Mouse (Mus musculus) limb, embryonic 13.5 days (tissue): Measurements from ENCODE around the gene Fkbp11. TPM values are rescaled to one million over a fixed set of nuclear protein-coding genes. Genes with fewer than 3 reads are reported as not detected.
A peak's percentile ranks its signal among the peaks of the same experiment; 100 is the strongest.

ENCODE experiments used
- ATAC-seq: fragments of 200-750 bp; cut with Nextera tagmentation; 2 replicates; pipeline ENCODE4 v1.8.0; 2017; ENCODE audit warnings: low read depth, moderate number of reproducible peaks, moderate TSS enrichment; ENCODE audit not compliant: low FRiP score
- H3K27ac ChIP-seq: fragments of 300-500 bp; sonication (generic); 2 replicates; pipeline ENCODE4 v1.5.1; 2015; ENCODE audit warnings: inconsistent platforms, mild to moderate bottlenecking, moderate library complexity
- H3K27me3 ChIP-seq: fragments of 300-500 bp; sonication (generic); 2 replicates; pipeline ENCODE4 v1.6.1; 2015; ENCODE audit warnings: mild to moderate bottlenecking, inconsistent platforms
- H3K36me3 ChIP-seq: fragments of 300-500 bp; sonication (generic); 2 replicates; pipeline ENCODE4 v1.6.1; 2015; ENCODE audit warnings: inconsistent platforms, mild to moderate bottlenecking, moderate library complexity
- H3K4me1 ChIP-seq: fragments of 300-500 bp; sonication (generic); 2 replicates; pipeline ENCODE4 v1.6.1; 2015; ENCODE audit warnings: inconsistent platforms
- H3K4me2 ChIP-seq: fragments of 300-500 bp; sonication (generic); replicated peaks from 2 replicates; pipeline ENCODE4 v1.6.1; 2015; ENCODE audit warnings: inconsistent platforms, mild to moderate bottlenecking, moderate library complexity
- H3K4me3 ChIP-seq: fragments of 300-500 bp; sonication (generic); 2 replicates; pipeline ENCODE4 v1.5.1; 2015; ENCODE audit warnings: moderate library complexity, mild to moderate bottlenecking, inconsistent platforms
- H3K9ac ChIP-seq: fragments of 300-500 bp; sonication (generic); 2 replicates; pipeline ENCODE4 v1.6.1; 2015; ENCODE audit warnings: mild to moderate bottlenecking, inconsistent platforms
- H3K9me3 ChIP-seq: fragments of 300-500 bp; sonication (generic); 2 replicates; pipeline ENCODE4 v1.6.1; 2016; ENCODE audit warnings: inconsistent platforms
- WGBS: fragments of 180-500 bp; shearing (Covaris S2); methylation state at CpG from one replicate; pipeline ENCODE4 v1.1.7; 2015; 5-methylcytosine and 5-hydroxymethylcytosine counted together
- polyA plus RNA-seq: library from polyadenylated mRNA; unstranded; fragments of >200 nt; fragmentation: Nextera tagmentation; extraction: Ambion mirVana; gene quantifications from 2 replicates; pipeline ENCODE4 v1.2.1, GENCODE M21; 2015

Fkbp11 gene
- polyA plus RNA-seq: 50.8 and 51.5 TPM in 2 replicates

DNA sequence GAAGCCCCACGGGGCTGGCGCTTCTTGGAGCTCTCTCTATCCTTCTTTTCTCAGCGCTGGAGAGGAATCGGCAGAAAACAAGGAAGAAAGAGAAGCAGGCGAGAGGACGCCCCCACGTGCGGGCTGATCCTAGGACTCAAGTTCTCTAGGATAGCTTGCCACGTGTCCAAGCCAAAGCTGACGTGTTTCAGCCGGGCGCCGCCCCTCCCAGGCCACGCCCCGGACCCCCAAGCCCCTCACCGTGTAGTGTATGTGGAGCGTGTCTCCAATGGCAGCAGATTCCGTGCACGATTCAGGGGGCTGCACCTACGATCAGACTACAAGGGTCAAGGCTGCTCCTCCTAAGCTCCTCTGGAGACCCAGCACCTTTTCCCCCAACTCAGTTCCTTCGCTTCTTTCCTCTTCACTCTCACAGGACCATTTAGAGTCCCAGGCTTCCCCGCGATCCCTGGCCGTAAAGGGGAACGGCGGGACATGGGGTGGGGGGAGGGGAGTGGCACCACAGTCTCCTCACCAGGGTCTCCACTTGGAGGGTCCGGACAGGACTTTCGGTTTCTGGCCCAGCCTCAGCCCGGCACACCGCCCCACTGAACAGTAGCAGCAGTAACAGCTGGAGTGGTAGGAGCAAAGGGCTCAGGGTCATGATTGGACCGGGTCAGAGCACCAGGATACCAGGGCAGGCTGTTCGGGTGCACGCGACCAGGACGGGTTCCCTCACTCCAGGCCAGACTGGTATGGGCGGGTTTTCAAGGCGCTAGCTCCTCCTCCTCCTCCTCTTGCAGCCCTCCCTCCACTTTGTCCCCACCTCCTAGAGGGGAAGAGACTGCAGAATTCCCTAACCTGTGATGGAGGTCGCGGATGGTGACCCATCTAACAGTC lies at the start of gene Fkbp11:
Gene Fkbp11 (minus strand): TSS at position 756 of the 879 bp plus-strand sequence.
- Histone ChIP-seq H3K9me3 (no peaks in the 10 kb centered on the region), H3K4me1 (peaks cover 51% of the 10 kb centered on the region), H3K36me3 (no peaks in the 10 kb centered on the region), H3K27me3 (no peaks in the 10 kb centered on the region), H3K4me2 (peak within 1 kb of the TSS; percentile 98), H3K4me3 (peak within 1 kb of the TSS; percentile 61), H3K27ac (0 out of 2 replicates have a peak within 1 kb of the TSS, but pooled peaks have one; percentile 44), H3K9ac (peak within 1 kb of the TSS; percentile 73)
- ATAC-seq: peak; percentile 90
- under 1% methylated on average over 39 of the region's 39 CpGs for WGBS

DNA sequence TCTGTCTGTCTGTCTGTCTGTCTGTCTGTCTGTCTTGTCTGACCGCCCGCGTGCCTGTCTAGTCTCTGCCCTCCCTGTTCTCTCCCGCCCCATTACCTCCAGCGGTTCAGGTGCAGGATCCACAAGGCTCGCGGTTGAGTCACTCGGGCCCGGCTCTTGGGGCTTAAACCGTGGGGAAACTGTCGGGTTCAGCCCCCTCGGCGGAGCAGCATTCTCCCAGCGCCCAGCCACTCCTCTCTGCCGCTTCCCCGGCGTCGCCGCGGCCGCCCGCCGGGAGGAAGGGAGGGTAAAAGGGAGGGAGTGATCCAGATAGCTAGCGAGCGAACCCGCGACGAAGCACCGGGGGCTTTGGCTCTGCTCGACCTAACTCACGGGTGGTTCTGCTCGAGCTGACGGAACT lies 49.8 kb upstream of the Fkbp11 start, which contains the start of gene Wnt10b:
Gene Wnt10b (minus strand): TSS at position 389 of the 400 bp plus-strand sequence.
- H3K9ac ChIP-seq: peak within 1 kb of the TSS; percentile 35; the same call in 1 of the 2 replicates
- no peak within 1 kb of the TSS for H3K27ac ChIP-seq
- peak within 1 kb of the TSS; percentile 38 for H3K4me3 ChIP-seq
- ATAC-seq: no peak
- peaks cover 99% of the 10 kb centered on the region for H3K27me3 ChIP-seq
- peaks cover 56% of the 10 kb centered on the region for H3K4me1 ChIP-seq
- no peaks in the 10 kb centered on the region for H3K9me3 ChIP-seq
- peak within 1 kb of the TSS; percentile 57 for H3K4me2 ChIP-seq
- under 1% methylated on average over 27 of the region's 33 CpGs for WGBS
- H3K36me3 ChIP-seq: no peaks in the 10 kb centered on the region

DNA sequence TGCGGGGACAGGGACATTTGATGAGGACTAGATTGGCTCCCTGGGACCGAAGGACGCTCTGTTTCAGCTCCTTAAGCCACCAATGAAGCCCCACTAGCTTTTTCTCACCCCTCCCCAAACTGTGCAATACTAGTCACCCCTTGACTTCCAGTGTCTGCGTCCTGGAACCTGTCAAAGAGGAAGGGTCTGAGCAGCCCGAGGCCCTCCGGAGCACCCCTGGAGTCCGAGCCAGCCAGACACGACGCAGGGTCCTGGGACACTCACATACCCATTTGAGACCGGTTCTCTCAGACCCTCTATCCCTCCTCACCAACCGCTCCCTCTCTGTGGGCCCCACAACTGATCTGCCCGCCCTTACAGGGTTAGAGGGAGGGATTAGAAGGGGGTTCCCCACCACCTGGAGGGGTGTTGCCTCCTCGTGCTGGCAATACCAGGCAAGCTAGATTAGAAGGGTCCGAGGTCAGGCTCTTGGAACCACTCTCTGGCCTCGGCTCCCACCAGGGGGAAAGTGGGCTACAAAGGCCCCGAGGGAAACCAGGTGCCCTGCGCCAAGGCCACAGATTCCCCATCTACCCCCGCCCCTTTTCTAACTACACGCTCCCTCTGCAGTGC lies 49.1 kb upstream of the Fkbp11 start:
- peak overlapping the region; percentile 57 for H3K4me2 ChIP-seq
- H3K27ac ChIP-seq: no peak overlapping the region
- H3K27me3 ChIP-seq: peaks cover 100% of the 10 kb centered on the region
- ATAC-seq: no peak
- WGBS: under 1% methylated on average over 19 of the region's 19 CpGs
- H3K9ac ChIP-seq: peak overlapping the region; percentile 25; the same call in 1 of the 2 replicates
- H3K9me3 ChIP-seq: no peaks in the 10 kb centered on the region
- no peaks in the 10 kb centered on the region for H3K36me3 ChIP-seq
- peak overlapping the region; percentile 38 for H3K4me3 ChIP-seq
- peaks cover 62% of the 10 kb centered on the region for H3K4me1 ChIP-seq

DNA sequence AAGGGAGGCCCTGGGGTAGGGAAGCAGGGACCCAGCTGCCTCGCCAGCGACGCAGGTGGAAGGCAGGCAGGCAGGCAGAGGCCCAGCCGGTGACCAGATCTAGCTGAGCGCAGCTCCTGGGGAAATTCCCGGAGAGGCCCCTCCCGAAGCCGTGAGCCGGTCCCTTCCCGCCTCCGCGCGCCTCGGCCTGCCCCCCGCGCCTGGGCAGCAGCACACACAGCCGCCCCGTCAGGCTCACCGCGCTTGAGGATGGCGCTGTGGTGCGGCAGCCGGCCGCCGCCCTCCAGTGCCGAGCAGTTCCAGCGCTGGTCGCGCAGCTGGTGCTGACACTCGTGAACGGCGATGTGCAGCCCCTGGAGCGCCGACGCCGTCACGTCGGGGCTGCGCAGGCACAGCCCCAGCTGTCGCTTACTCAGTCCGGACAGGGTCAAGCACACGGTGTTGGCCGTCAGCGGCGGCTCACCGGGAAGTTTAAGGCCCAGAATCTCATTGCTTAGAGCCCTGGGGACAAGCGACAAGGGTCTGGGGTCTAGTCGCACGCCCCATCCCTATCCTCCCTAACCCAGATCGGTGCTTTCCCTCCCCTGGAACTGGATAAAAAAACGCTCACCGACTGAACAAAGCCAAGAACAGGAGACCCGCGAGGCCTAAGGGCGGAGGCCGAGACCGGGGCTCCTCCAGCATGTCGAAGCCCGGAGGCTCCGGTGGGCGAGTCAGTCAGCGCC lies 48.4 kb upstream of the Fkbp11 start:
- peaks cover 64% of the 10 kb centered on the region for H3K4me1 ChIP-seq
- no peaks in the 10 kb centered on the region for H3K36me3 ChIP-seq
- H3K9me3 ChIP-seq: no peaks in the 10 kb centered on the region
- peak; percentile 12; the same call in 1 of the 2 replicates for ATAC-seq
- peak overlapping the region; percentile 69; the same call in 1 of the 2 replicates for H3K27ac ChIP-seq
- peak overlapping the region; percentile 25 for H3K9ac ChIP-seq
- peaks cover 100% of the 10 kb centered on the region for H3K27me3 ChIP-seq
- peak overlapping the region; percentile 57 for H3K4me2 ChIP-seq
- peak overlapping the region; percentile 38 for H3K4me3 ChIP-seq
- 1% methylated on average over 62 of the region's 62 CpGs for WGBS

DNA sequence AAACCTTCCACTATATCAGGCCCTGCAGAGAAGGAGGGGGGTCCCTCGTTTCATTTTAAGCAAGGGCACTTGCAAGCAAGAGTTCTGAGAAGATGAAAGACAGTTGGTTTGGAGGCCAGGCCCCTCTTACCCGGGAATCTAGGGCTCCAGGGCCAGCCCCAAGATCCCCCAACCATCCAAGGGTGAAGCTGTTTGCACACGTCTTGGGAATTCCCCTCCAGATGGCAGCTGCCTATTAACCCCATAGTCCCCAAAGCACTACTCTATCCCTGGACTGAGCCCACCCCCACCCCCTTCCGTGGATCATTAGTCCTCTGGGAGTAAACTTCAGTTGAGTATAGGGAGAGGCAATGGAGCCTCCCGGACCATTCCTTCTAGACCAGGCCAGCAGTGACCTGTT lies 47.5 kb upstream of the Fkbp11 start:
- H3K9ac ChIP-seq: no peak overlapping the region
- no peaks in the 10 kb centered on the region for H3K36me3 ChIP-seq
- no peak overlapping the region for H3K27ac ChIP-seq
- peaks cover 100% of the 10 kb centered on the region for H3K27me3 ChIP-seq
- peak overlapping the region; percentile 57 for H3K4me2 ChIP-seq
- peak overlapping the region; percentile 38 for H3K4me3 ChIP-seq
- ATAC-seq: no peak
- WGBS: 3% methylated on average over 5 of the region's 5 CpGs
- peaks cover 62% of the 10 kb centered on the region for H3K4me1 ChIP-seq
- H3K9me3 ChIP-seq: no peaks in the 10 kb centered on the region

DNA sequence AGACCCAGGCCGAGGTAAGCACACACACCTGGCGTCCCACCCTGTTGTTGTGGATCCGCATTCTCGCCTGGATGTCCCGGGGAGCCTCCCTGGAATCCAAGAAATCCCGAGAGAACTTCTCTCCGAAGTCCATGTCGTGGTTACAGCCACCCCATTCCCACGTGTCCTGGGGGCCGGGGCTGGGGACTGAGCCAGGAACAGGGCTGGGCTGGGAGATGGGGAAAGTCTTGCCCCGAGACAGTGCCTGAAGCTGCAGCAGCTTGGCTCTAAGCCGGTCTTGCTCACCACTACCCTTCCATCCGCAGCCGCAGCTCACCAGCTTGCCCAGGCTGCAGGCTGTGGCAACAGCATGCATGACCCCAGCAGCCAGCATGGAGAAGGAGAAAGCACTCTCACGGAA lies 46.1 kb upstream of the Fkbp11 start:
- no peak for ATAC-seq
- WGBS: 9% methylated on average over 15 of the region's 15 CpGs
- no peak overlapping the region for H3K9ac ChIP-seq
- H3K4me2 ChIP-seq: peak overlapping the region; percentile 21; the same call in 1 of the 2 replicates
- H3K4me3 ChIP-seq: no peak overlapping the region
- H3K36me3 ChIP-seq: no peaks in the 10 kb centered on the region
- peaks cover 100% of the 10 kb centered on the region for H3K27me3 ChIP-seq
- H3K4me1 ChIP-seq: peaks cover 56% of the 10 kb centered on the region
- no peaks in the 10 kb centered on the region for H3K9me3 ChIP-seq
- H3K27ac ChIP-seq: no peak overlapping the region

DNA sequence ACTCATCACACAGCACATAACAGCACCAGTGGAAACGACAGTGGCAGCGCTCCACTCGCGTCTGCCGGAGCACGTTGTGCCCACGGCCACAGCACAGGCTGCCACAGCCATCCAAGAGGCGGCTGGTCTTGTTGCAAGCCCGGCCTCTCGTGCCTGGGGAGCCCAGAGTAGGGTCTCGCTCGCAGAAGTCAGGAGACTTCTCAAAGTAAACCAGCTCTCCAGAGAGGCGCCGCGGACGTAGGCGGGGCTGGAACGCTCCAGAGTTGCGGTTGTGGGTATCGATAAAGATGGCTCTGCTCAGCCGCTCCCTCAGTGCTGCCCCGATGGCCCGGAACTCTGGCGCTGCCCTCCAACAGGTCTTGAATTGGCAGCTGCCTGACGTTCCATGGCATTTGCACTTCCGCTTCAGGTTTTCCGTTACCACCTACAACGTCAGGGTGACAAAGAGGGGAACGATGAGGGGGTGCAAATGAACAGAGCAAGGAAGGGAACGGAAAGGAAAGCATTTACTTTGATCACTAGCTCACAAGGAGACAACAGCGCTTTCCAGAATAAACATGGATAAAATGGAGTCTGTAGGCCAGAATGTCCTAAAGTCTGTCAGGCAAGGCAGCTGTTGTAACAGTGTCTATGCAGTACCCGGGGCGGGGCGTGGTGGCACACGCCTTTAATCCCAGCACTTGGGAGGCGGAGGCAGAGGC lies 44.7 kb upstream of the Fkbp11 start:
- H3K9me3 ChIP-seq: no peaks in the 10 kb centered on the region
- peak overlapping the region; percentile 60 for H3K4me2 ChIP-seq
- peaks cover 47% of the 10 kb centered on the region for H3K4me1 ChIP-seq
- peak overlapping the region; percentile 39 for H3K4me3 ChIP-seq
- peaks cover 100% of the 10 kb centered on the region for H3K27me3 ChIP-seq
- peak overlapping the region; percentile 54 for H3K9ac ChIP-seq
- WGBS: 4% methylated on average over 36 of the region's 36 CpGs
- no peaks in the 10 kb centered on the region for H3K36me3 ChIP-seq
- no peak overlapping the region for H3K27ac ChIP-seq
- no peak for ATAC-seq

DNA sequence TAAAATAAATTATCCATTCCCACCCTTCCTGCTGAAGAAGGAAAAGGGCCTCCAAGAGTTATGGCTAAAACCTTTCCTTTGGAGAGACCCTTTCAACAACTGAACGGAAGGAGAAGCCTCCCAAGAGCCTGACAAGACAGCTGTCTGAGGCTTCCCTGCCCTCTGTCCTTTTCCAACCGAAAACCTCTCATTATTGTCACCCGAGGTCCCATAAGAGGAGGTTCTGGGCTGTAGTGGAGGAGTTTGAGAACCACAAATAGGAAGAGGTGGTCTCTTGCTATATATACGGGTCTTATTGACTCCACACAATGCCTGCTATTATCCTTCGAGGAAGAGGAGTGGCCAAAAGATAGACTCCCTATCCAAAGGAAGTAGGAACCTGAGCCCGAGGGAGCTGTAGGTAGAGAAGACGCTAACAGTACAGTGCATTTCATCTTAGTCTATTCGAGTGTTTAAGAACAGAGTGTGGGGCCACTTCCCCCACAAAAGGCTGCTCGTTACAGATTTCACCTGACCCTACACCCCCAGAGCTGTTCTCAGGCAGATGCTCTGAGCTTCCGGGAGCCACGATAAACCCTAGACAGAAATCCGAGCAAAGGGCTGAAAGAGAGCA lies 43.9 kb upstream of the Fkbp11 start:
- H3K27ac ChIP-seq: no peak overlapping the region
- peak overlapping the region; percentile 39 for H3K4me3 ChIP-seq
- peak overlapping the region; percentile 60 for H3K4me2 ChIP-seq
- H3K9ac ChIP-seq: peak overlapping the region; percentile 54
- H3K9me3 ChIP-seq: no peaks in the 10 kb centered on the region
- H3K4me1 ChIP-seq: peaks cover 39% of the 10 kb centered on the region
- no peak for ATAC-seq
- H3K27me3 ChIP-seq: peaks cover 92% of the 10 kb centered on the region
- H3K36me3 ChIP-seq: no peaks in the 10 kb centered on the region
- WGBS: 7% methylated on average over 12 of the region's 12 CpGs

DNA sequence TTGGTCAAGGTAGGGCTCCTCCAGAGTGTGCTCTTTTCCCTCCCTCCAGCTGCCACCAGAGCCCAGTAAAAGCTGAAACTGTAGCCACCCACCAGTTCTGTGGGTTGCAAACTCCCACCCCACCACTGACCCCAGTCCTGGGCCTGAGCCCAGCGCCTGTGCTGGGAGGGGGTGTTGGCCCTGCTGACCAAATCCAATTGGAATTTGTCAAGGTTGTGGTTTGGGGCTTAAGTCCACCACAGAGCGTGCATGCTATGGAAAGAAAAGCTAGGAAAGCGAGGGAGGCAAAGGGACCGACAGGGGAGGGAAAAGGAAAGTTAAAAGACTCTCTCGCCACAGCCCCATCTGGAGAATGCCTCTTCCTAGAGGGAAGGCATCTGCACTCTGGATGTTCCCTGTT lies 40.3 kb upstream of the Fkbp11 start:
- Histone ChIP-seq H3K9me3 (no peaks in the 10 kb centered on the region), H3K27ac (no peak overlapping the region), H3K36me3 (no peaks in the 10 kb centered on the region), H3K4me3 (no peak overlapping the region), H3K4me2 (no peak overlapping the region), H3K9ac (no peak overlapping the region), H3K4me1 (peaks cover 21% of the 10 kb centered on the region), H3K27me3 (peaks cover 73% of the 10 kb centered on the region)
- no peak for ATAC-seq
- WGBS: 9% methylated on average over 5 of the region's 5 CpGs

DNA sequence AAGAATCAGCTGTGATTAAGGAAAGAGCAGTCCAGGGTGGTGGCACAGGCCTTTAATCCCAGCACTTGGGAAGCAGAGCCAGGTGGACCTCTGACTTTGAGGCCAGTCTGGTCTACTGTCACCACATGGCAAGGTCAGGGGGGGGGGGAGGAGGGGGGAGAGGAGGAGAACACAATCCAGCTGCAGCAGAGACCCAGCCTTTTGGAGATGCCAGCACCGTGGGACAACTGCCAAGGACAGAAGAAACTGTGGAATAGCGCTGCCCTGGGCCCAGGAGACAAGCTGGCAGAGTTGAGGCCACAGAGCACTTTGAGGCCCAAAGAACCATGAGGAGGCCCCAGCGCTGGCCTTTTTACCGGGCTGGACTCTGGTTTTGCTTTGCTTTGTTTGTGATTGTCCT lies 37.9 kb upstream of the Fkbp11 start:
- Histone ChIP-seq H3K9ac (no peak overlapping the region), H3K4me3 (no peak overlapping the region), H3K4me1 (peaks cover 21% of the 10 kb centered on the region), H3K27ac (no peak overlapping the region), H3K36me3 (0 out of 2 replicates have a peak, but pooled peaks cover 3% of the 10 kb centered on the region), H3K27me3 (peaks cover 50% of the 10 kb centered on the region), H3K9me3 (no peaks in the 10 kb centered on the region), H3K4me2 (no peak overlapping the region)
- no peak for ATAC-seq
- 66% methylated on average over 4 of the region's 4 CpGs for WGBS
